Mouse (Mus musculus): ENCODE results near the gene Tshb. TPM values are rescaled to one million over a fixed set of nuclear protein-coding genes. Genes with fewer than 3 reads are reported as not detected.

The Tshb gene
- 0.13 and 0.30 TPM in 2 replicates for polyA plus RNA-seq (2015; fragmentation: Nextera tagmentation; extraction: Ambion mirVana)

DNA sequence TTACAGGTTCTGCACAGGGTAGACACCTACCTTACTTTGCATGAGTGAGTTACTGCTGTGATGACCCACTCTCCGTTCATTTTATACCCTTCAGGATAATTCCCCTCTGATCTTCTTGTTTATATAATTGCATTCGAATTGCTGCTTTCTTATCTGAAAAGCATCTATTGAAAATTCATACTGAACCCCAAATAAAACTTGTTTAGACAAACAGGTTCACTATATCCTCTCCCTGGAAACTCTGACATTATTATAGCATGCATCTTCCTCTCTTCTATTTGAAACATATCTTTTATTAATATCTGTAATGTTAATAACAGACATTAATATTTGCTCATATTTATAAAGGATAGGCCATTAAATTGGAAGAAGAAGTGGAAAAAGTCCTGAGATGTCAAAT is at the start of gene Tshb:
Gene Tshb (minus strand): TSS at position 101 of the 400 bp plus-strand sequence.
- Histone ChIP-seq H3K4me1 (replicated peaks) (no peaks in the 10 kb centered on the region), H3K4me2 (no peak within 1 kb of the TSS), H3K27me3 (no peaks in the 10 kb centered on the region), H3K36me3 (no peaks in the 10 kb centered on the region), H3K9me3 (no peaks in the 10 kb centered on the region), H3K27ac (no peak within 1 kb of the TSS), H3K9ac (no peak within 1 kb of the TSS), H3K4me3 (no peak within 1 kb of the TSS)
- 80% methylated on average over 2 of the region's 2 CpGs for WGBS
- no peak for ATAC-seq (ENCODE audit: low FRiP score)

DNA sequence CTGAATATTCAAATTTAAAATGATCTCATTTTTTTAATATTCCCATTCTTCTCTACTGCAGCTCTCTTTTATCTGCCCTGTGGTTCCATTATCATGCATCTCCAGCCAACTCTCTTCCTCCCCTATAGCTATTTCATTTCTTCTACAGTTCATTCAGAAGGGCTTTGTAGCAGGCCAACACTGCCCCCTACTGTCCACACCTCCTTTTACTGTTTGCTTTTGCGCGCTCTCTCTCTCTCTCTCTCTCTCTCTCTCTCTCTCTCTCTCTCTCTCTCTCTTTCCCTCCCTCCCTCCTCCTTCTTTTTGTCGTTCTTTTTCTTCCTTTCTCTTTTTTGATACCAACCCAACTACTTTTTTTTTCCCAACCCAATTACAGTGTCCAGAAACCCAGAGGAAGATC is 21.4 kb upstream of the Tshb start:
- Histone ChIP-seq H3K9ac (no peak overlapping the region), H3K36me3 (no peaks in the 10 kb centered on the region), H3K4me1 (replicated peaks) (no peaks in the 10 kb centered on the region), H3K4me2 (no peak overlapping the region), H3K27me3 (0 out of 2 replicates have a peak, but pooled peaks cover 2% of the 10 kb centered on the region), H3K4me3 (no peak overlapping the region), H3K27ac (no peak overlapping the region), H3K9me3 (no peaks in the 10 kb centered on the region)
- no peak for ATAC-seq (ENCODE audit: low FRiP score)
- WGBS: 7% methylated on average over 3 of the region's 3 CpGs

DNA sequence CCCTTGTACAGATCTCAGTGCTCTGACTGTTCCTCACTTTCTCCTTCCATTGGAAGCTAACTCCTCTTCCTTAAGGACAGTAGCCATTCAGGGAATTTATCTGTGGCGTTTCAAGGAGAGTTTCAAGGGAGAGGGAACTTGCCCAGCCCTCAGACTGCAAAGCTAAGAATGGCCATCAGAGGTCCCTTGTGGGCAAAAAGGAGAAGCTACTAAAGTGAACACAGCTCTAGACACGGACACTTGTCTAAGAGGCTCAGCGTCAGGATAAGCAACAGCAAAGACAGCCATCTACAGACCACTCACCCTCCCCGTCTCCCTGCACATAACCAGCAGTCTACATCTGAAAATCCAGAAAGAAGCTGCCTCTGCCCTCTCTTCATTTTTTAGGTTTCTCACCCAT is 4.9 kb upstream of the Tshb start:
- 32% methylated on average over 4 of the region's 4 CpGs for WGBS
- ATAC-seq (ENCODE audit: low FRiP score): no peak

DNA sequence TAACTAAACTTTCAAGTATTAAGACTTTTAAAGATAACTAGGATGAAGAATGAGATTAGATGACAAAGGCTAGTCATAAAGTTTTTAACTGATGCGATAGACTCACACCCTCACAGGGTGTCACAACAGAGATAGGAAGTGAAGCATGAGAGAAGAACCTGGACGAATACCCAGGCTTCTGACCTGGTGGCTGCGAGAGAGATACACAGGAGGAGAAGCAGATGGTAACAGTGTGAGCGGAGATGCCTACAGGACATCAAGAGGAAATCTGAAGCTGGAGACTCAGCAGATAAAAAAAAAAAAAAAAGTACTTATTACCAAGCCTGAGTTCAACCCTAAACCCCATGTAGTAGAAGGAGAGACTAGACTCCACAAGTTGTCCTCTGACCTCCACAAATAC is 9.5 kb downstream of the Tshb start:
- H3K9me3 ChIP-seq: no peaks in the 10 kb centered on the region
- H3K4me2 ChIP-seq: no peak overlapping the region
- ATAC-seq (ENCODE audit: low FRiP score): no peak
- H3K9ac ChIP-seq: no peak overlapping the region
- no peaks in the 10 kb centered on the region for H3K36me3 ChIP-seq
- no peak overlapping the region for H3K27ac ChIP-seq
- no peak overlapping the region for H3K4me3 ChIP-seq
- 88% methylated on average over 4 of the region's 4 CpGs for WGBS
- H3K4me1 ChIP-seq (replicated peaks): no peaks in the 10 kb centered on the region
- no peaks in the 10 kb centered on the region for H3K27me3 ChIP-seq

More for the DNA sequence above, 4.9 kb upstream of the Tshb start:
- no peaks in the 10 kb centered on the region for H3K27me3 ChIP-seq
- no peaks in the 10 kb centered on the region for H3K9me3 ChIP-seq
- H3K4me2 ChIP-seq: no peak overlapping the region
- H3K27ac ChIP-seq: no peak overlapping the region
- H3K4me1 ChIP-seq (replicated peaks): no peaks in the 10 kb centered on the region
- no peak overlapping the region for H3K9ac ChIP-seq
- no peaks in the 10 kb centered on the region for H3K36me3 ChIP-seq
- H3K4me3 ChIP-seq: no peak overlapping the region

DNA sequence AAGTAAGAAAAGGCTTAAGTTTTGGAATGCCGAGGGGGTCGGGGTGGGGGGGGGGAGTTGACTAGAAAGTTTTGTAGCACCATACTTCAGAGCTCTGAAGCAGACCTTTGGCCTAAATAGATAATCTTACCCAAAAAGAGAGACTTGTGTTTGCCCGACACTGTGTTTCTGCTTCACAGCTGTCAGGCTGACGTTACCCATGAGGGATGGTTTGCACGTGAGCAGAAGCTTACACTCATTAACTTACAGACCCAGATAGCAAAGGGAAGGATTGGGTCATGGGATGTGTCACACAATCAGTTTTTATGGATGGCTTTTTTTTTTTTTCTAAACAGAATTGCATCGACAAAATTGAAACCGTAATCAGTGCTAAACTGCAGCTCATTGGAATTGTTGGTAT is 17.7 kb downstream of the Tshb start:
- Histone ChIP-seq H3K9me3 (no peaks in the 10 kb centered on the region), H3K27me3 (no peaks in the 10 kb centered on the region), H3K27ac (no peak overlapping the region), H3K4me2 (no peak overlapping the region), H3K36me3 (peaks cover 35% of the 10 kb centered on the region), H3K4me1 (replicated peaks) (peaks cover 21% of the 10 kb centered on the region), H3K9ac (no peak overlapping the region), H3K4me3 (no peak overlapping the region)
- WGBS: 73% methylated on average over 7 of the region's 7 CpGs
- no peak for ATAC-seq (ENCODE audit: low FRiP score)

DNA sequence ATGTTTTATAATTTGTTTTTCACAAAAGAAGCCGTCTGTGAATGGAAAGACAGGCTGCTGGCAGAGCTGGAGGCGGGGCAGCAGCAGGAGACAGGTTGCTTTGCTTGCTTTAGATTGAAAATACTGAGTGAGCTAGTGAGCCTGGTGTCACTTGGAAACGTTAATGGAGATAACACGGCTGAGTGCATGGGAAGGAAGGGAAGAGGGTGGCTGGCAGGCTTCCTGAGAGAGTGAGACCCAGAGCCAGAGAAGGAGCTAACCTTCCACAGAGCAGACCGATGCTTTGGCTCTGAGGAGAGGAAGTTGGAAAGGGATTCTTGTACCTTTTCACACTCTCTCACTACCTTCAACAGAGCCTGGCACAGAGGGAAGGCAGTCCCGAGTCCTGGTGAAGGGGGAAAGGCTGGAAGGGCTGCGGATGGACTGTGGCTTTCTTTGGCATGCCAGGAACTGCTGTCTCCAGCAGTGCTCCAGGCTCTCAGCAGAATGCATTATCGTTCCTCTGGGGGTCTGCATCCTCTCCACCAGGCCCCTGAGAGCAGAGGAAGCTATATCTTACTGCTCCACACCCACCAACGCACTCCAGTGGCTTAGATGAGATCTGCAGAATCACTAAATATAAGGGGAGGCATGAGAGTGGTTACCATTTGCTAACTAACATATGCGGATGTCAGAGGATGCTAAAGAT is 18.7 kb downstream of the Tshb start:
- H3K9me3 ChIP-seq: no peaks in the 10 kb centered on the region
- peak overlapping the region; percentile 6; the same call in 1 of the 2 replicates for H3K4me2 ChIP-seq
- no peak overlapping the region for H3K4me3 ChIP-seq
- peak; percentile 76 for ATAC-seq (ENCODE audit: low FRiP score)
- peak overlapping the region; percentile 88 for H3K27ac ChIP-seq
- H3K4me1 ChIP-seq (replicated peaks): peaks cover 21% of the 10 kb centered on the region
- peak overlapping the region; percentile 51; the same call in 1 of the 2 replicates for H3K9ac ChIP-seq
- 36% methylated on average over 10 of the region's 10 CpGs for WGBS
- peaks cover 45% of the 10 kb centered on the region for H3K36me3 ChIP-seq
- no peaks in the 10 kb centered on the region for H3K27me3 ChIP-seq

DNA sequence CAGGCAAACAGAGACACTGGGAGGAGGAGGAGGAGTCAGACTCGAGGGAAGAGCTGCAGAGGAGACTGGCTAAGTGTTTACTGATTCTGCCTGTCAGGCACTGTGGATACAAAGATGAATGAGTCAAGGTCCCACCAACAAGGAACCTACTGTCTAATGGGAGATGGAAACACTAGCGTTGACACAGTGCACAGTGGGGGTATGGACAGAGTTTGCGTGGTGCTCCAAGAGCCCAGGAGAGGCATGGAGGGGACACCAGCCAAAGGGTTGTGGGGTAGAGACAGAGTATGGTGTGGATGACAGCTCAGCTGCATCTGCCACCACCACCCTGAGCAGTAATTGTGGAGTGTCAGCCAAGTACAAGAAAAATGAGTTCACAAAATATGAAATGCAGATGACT is 20.1 kb downstream of the Tshb start:
- 0 out of 2 replicates have a peak overlapping the region, but pooled peaks have one; percentile 55 for H3K27ac ChIP-seq
- H3K4me3 ChIP-seq: no peak overlapping the region
- H3K4me2 ChIP-seq: no peak overlapping the region
- peaks cover 44% of the 10 kb centered on the region for H3K36me3 ChIP-seq
- WGBS: 18% methylated on average over 3 of the region's 3 CpGs
- H3K9me3 ChIP-seq: no peaks in the 10 kb centered on the region
- ATAC-seq (ENCODE audit: low FRiP score): peak; percentile 55
- no peaks in the 10 kb centered on the region for H3K27me3 ChIP-seq
- H3K4me1 ChIP-seq (replicated peaks): peaks cover 21% of the 10 kb centered on the region
- H3K9ac ChIP-seq: no peak overlapping the region

DNA sequence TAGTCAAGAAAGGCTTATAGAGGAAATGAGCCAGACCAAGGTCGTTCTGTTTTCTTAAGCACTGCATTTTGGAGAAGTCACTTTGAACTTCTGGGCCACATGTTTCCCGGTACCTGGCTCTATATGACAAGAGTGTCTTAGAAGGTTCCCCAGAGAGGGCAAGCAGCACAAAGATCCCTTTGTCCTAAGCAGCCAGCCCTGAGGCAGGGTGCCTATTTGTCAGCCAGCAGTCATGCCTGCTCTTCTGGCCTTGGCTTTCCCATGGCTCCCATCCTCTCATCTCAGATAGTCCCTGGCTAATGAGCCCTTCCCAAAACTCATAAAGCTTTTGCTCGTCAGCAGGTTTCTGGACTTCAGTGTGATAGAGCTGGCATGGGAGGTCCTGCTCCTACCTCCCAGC is 22.3 kb downstream of the Tshb start:
- Histone ChIP-seq H3K4me1 (replicated peaks) (peaks cover 21% of the 10 kb centered on the region), H3K27ac (no peak overlapping the region), H3K4me2 (no peak overlapping the region), H3K9me3 (no peaks in the 10 kb centered on the region), H3K36me3 (peaks cover 31% of the 10 kb centered on the region), H3K27me3 (no peaks in the 10 kb centered on the region), H3K9ac (no peak overlapping the region), H3K4me3 (no peak overlapping the region)
- WGBS: 74% methylated on average over 3 of the region's 3 CpGs
- ATAC-seq (ENCODE audit: low FRiP score): no peak

DNA sequence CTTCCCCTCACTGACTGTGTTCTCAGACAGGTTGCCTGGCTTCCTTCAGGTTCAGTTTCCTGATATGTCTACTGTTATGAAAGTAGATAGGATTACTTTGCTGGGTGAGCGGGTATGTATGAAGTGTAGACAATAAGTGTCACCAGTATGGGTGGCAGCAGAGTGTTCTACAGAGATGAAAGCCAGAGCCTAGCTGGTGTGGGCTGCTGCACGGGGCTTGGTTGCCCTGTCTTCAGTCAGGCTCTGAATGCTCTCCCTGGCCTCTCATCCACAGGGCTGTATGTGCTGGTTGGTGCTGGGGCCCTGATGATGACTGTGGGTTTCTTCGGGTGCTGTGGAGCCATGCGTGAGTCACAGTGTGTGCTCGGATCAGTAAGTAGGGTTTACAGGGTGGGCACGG is 25.5 kb downstream of the Tshb start:
- H3K9me3 ChIP-seq: no peaks in the 10 kb centered on the region
- peaks cover 43% of the 10 kb centered on the region for H3K36me3 ChIP-seq
- peaks cover 1% of the 10 kb centered on the region; the same call in 1 of the 2 replicates for H3K4me1 ChIP-seq (replicated peaks)
- H3K27me3 ChIP-seq: no peaks in the 10 kb centered on the region
- no peak for ATAC-seq (ENCODE audit: low FRiP score)
- H3K4me2 ChIP-seq: no peak overlapping the region
- no peak overlapping the region for H3K4me3 ChIP-seq
- 90% methylated on average over 6 of the region's 6 CpGs for WGBS
- no peak overlapping the region for H3K27ac ChIP-seq
- H3K9ac ChIP-seq: no peak overlapping the region

DNA sequence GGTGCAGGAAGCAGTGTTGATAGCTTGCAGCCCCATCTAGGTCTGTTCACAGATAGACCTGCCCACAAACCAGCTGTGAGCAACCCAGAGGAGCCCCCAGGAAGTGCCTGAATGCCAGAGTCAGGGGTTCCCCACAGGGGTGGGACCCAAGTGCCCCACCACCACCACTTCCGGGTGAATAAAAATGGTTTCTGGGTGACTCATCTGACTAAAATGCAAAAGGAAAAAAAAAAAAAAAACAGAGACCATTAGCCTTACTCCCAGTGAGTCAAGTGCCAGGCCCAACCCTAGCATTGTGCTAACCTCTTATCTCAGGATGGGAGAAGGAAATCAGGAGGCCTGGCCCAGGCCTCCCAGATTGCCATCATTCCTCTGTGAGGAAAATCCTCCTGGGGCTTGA is 26.7 kb downstream of the Tshb start:
- ATAC-seq (ENCODE audit: low FRiP score): no peak
- Histone ChIP-seq H3K4me3 (no peak overlapping the region), H3K4me2 (no peak overlapping the region), H3K36me3 (peaks cover 46% of the 10 kb centered on the region), H3K4me1 (replicated peaks) (no peaks in the 10 kb centered on the region), H3K9ac (no peak overlapping the region), H3K27ac (no peak overlapping the region), H3K27me3 (no peaks in the 10 kb centered on the region), H3K9me3 (no peaks in the 10 kb centered on the region)
- 57% methylated on average over 1 of the region's 1 CpGs for WGBS

DNA sequence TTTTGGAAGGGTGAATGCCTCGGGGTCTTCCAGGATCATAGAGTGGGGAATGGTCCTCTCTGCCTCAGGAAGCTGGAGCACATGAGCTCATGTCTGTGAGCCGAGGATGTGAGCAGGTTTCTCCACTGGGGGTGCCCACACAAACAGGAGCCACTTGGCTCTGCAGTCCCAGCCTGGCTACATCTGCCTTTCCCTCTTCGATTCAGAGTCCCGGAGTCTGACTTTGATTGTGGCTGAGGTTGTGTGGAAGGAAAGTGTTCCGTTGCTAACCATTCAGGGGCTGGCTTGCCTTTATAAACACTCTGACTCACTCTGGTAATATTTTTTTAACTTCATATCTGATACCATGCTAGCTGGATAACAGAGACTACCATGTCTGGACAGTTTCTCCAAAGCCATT is 30.1 kb downstream of the Tshb start:
- ATAC-seq (ENCODE audit: low FRiP score): no peak
- WGBS: 87% methylated on average over 5 of the region's 5 CpGs
- Histone ChIP-seq H3K9ac (no peak overlapping the region), H3K9me3 (no peaks in the 10 kb centered on the region), H3K4me3 (no peak overlapping the region), H3K27ac (no peak overlapping the region), H3K36me3 (peaks cover 30% of the 10 kb centered on the region), H3K4me1 (replicated peaks) (peaks cover 4% of the 10 kb centered on the region; the same call in 1 of the 2 replicates), H3K4me2 (no peak overlapping the region), H3K27me3 (no peaks in the 10 kb centered on the region)

DNA sequence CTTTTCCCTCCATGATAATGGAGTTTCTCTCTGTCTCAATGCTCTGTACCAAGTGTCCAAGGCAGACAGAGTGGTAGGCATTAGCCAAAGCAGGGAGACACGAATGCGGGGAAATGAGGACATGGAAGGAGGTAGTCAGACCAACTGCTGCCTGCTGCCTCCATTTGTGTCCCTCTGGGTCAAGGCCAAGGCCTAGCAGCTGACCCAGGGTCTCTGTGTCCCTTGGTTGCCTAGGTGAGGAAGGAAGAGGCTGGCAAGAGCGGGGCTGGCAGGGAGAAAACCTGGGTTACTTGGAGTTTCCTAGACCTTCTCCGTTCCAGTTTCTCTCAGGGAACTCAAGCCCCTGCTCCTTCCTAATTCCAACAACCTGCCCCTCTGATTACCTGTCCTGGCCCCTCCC is 30.5 kb downstream of the Tshb start:
- WGBS: 93% methylated on average over 4 of the region's 4 CpGs
- Histone ChIP-seq H3K4me2 (no peak overlapping the region), H3K4me3 (no peak overlapping the region), H3K27me3 (no peaks in the 10 kb centered on the region), H3K9me3 (no peaks in the 10 kb centered on the region), H3K4me1 (replicated peaks) (peaks cover 5% of the 10 kb centered on the region; the same call in 1 of the 2 replicates), H3K36me3 (peaks cover 30% of the 10 kb centered on the region), H3K9ac (no peak overlapping the region), H3K27ac (no peak overlapping the region)
- no peak for ATAC-seq (ENCODE audit: low FRiP score)

DNA sequence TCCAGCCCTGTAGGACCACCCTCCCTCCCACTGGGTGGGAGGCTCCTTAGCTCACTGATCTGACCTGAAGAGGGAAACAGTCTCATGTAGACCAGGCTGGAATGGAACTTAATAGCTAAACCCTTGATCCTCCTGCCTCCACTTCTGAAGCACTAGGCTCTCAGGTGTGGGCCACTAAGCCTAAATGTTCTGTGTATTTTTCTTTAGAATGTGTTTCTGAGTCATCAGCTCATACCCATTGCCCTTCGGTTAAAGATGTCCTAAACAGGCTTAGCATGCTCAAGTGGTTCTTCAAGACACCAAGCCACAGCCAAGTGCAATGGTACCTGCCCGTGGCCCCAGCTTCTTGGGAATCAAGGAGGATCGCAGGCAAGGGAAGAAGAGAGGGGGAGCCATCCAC is 31.0 kb downstream of the Tshb start:
- Histone ChIP-seq H3K9ac (no peak overlapping the region), H3K4me3 (no peak overlapping the region), H3K4me1 (replicated peaks) (peaks cover 8% of the 10 kb centered on the region; the same call in 1 of the 2 replicates), H3K4me2 (no peak overlapping the region), H3K36me3 (peaks cover 30% of the 10 kb centered on the region), H3K27ac (no peak overlapping the region), H3K27me3 (no peaks in the 10 kb centered on the region), H3K9me3 (no peaks in the 10 kb centered on the region)
- no peak for ATAC-seq (ENCODE audit: low FRiP score)
- WGBS: 81% methylated on average over 3 of the region's 3 CpGs

Measured in hindbrain, embryonic 13.5 days (tissue).